Mouse (Mus musculus): ENCODE data around the gene Rnf167.

DNA sequence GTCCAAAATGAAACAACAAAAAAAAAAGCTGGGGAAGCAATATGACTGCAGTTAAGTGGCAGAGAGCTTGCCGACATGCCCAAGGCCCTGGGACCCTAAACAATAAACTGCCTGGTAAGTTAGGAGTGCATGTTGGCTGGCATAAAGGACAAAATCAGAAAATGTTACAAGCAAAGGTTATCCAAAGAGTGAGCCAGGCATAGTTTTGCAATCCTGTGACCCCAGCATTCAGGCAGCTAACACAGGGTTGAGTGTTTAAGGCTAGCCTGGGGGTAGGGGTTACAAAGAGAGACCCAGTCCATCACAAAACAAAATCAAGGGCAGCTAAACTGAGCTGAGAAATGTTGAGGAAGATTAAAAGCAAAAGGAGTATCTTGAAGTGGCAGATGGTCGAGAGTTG lies 52.0 kb downstream of the Rnf167 start:
- TF ChIP-seq CTCF (IDR thresholded peaks at IDR 0.05; ENCODE audit: control insufficient read depth, insufficient read depth, insufficient replicate concordance, low read depth, low read length) = no peak
- TF ChIP-seq POLR2A (IDR thresholded peaks at IDR 0.05; ENCODE audit: control insufficient read depth, low read depth, low read length) = no peak
